Mouse (Mus musculus): ENCODE measurements around the gene Prok1. TPM values are rescaled to one million over a fixed set of nuclear protein-coding genes. Genes with fewer than 3 reads are reported as not detected.

Gene Prok1
- polyA plus RNA-seq, 1 experiment, result not detected

DNA sequence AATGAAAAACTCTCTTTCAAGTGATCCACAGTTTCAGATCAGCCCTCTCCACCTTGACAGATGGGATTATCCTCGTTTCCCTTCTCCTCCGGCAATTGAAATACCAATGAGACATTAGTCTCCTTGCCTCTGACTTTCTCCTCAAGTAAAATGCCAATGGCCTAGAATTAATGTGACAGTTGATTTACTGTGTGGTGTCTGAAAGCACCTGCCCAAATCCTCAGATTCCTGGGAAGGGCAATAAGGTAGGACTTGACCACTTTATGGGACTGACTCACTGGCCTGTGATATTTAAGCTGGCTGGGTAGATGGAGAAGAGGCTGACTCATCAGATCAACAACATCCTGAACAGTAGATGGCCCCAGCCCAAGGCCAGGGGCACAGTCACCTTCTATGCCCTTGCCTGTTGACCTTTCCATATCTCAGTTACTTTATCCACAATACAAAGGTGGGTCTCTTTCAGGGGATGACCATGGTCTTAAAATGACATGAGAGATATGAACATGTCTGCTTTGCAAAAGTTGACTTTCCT lies 27.4 kb upstream of the Prok1 start:
- no peaks in the 10 kb centered on the region; the same call in 1 of the 2 replicates for H3K27me3 ChIP-seq (ENCODE audit: control insufficient read depth)
- TF ChIP-seq GATA1 (IDR thresholded peaks at IDR 0.05; ENCODE audit: low read length) (no peak), TAL1 (IDR thresholded peaks at IDR 0.05; ENCODE audit: low read length) (no peak)
- H3K4me3 ChIP-seq (replicated peaks), result no peak overlapping the region

DNA sequence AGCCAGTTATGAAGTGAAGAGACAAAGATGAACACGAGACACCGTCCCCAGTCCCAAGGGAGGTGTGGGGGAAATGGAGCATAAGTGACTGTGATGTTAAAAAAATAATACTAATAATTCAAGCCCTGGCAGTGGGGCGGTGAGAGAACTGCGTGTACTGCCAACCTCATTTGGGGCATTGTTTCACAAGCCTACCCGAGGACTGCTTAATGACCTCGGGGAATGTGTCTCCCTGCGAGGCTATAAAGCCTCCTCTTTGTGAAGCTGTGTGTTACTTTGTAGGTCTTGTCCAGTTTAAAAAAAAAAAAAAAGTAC lies 22.3 kb upstream of the Prok1 start:
- no peak overlapping the region for H3K4me3 ChIP-seq (replicated peaks)

More for the DNA sequence above, 27.4 kb upstream of the Prok1 start:
- H3K9me3 ChIP-seq (ENCODE audit: control insufficient read depth, low read length), result no peaks in the 10 kb centered on the region
- no peaks in the 10 kb centered on the region for H3K4me1 ChIP-seq (ENCODE audit: control insufficient read depth)
- no peaks in the 10 kb centered on the region for H3K36me3 ChIP-seq (ENCODE audit: control insufficient read depth)

DNA sequence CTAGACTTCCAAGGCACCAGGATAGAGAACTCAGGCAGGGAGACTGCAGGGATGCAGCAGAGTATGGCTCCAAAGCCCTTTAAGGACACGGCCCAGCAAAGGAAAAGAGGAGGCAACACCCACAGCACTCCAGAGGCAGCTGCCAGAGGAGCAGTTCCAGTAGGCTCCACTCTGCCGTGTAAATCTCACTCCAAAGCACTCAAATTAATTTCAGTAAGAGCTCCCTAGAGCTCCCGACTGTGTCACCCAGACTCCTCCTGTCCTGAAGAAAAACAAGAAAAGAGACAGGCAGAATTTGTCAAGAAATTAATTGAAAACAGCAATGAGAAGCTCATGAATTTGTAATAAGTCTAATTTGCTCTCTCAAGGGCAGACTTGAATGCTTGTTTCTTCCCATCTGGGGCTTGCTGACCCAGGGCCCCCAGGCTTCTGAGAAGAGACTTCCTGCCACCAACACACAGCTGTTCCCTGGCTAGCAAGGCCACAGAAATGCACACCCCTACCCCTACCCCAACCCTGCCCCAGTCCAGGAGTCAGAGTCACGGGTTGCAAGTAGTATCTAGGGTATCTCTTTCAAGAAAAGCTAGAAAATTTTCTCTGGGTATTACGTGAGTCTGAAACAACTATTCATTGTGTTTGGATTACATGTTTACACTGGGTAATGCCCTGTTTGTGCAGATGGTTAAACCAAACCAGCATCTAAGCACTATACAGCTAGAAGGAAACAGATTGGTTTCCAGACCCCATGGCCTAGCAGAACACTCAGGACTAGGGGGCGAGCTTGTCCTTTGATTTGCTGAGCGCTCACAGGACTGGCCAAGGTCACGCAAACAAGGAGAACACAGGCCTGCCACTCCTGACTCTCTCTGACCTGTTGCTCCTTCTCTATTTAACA lies 21.7 kb upstream of the Prok1 start:
- no peak for TF ChIP-seq TAL1 (IDR thresholded peaks at IDR 0.05; ENCODE audit: low read length)

More for the DNA sequence above, 22.3 kb upstream of the Prok1 start:
- Histone ChIP-seq H3K4me1 (ENCODE audit: control insufficient read depth) (no peaks in the 10 kb centered on the region), H3K9me3 (ENCODE audit: control insufficient read depth, low read length) (no peaks in the 10 kb centered on the region), H3K36me3 (ENCODE audit: control insufficient read depth) (no peaks in the 10 kb centered on the region), H3K27me3 (ENCODE audit: control insufficient read depth) (no peaks in the 10 kb centered on the region)
- TF ChIP-seq TAL1 (IDR thresholded peaks at IDR 0.05; ENCODE audit: low read length) (no peak), GATA1 (IDR thresholded peaks at IDR 0.05; ENCODE audit: low read length) (no peak)

DNA sequence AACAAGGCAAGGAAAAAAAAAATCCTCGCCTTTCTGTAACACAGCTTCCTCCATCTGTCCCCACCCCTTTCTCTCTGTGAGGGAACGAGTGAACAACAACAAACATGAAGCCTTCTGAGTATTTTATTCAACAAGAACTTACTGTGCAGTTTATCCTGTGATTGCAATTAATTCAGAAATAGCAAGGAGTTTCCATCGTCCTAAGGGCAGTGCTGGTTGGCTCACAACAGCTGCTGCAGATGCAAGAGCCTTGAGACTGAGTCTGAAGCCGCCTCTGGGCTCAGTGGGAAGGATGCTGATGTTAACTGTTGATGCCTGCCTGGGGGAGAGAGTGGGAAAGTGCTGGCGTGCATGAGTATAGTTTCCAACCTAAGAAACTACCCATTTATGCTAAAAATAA lies 18.4 kb upstream of the Prok1 start:
- Histone ChIP-seq H3K4me3 (replicated peaks) (no peak overlapping the region), H3K36me3 (ENCODE audit: control insufficient read depth) (no peaks in the 10 kb centered on the region), H3K4me1 (ENCODE audit: control insufficient read depth) (no peaks in the 10 kb centered on the region), H3K27me3 (ENCODE audit: control insufficient read depth) (no peaks in the 10 kb centered on the region), H3K9me3 (ENCODE audit: control insufficient read depth, low read length) (no peaks in the 10 kb centered on the region)
- TF ChIP-seq TAL1 (IDR thresholded peaks at IDR 0.05; ENCODE audit: low read length) (no peak), GATA1 (IDR thresholded peaks at IDR 0.05; ENCODE audit: low read length) (no peak)

More for the DNA sequence above, 21.7 kb upstream of the Prok1 start:
- no peak overlapping the region for H3K4me3 ChIP-seq (replicated peaks)
- no peaks in the 10 kb centered on the region for H3K9me3 ChIP-seq (ENCODE audit: control insufficient read depth, low read length)
- H3K36me3 ChIP-seq (ENCODE audit: control insufficient read depth), result no peaks in the 10 kb centered on the region
- H3K27me3 ChIP-seq (ENCODE audit: control insufficient read depth), result no peaks in the 10 kb centered on the region
- no peaks in the 10 kb centered on the region for H3K4me1 ChIP-seq (ENCODE audit: control insufficient read depth)

DNA sequence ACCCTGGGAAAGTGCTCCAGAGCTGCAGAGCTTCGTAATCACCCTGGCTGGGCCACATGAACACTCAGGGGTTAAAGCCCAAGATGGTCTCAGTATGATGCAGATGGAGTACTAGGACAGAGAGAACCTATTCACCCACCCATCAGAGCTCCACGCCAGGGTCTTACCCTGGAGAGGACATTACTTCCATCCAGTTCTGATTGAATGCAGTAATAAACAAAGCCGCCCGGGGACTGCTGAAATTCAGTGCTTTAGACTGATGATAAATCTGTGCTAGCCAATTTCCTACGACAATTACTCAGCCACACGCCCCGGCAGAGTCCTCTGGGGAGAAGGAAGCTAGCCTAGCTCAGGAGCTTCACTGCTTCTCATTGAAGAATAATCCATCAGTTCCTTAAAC lies 17.2 kb upstream of the Prok1 start:
- no peak for TF ChIP-seq GATA1 (IDR thresholded peaks at IDR 0.05; ENCODE audit: low read length)

DNA sequence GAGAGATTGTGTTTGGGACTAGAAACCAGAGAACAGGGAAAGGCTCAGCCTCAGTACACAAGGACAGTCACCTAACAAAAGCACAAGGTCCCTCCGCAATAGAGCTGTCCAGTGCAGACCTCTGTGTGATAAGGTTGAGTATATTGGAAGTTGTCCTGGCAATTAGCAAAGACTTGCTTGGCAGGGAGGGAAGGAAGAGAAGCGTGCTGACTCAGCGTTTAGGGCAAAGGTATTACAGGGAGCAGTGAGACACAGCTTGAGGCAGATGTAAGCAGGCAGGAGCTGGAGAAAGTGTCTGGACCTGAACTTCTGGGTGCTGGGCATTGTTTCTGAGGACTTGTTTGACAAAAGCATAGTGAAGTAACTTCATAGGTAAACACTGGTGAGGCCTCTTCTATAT lies 16.5 kb upstream of the Prok1 start:
- Histone ChIP-seq H3K4me3 (replicated peaks) (no peak overlapping the region), H3K27me3 (ENCODE audit: control insufficient read depth) (peaks cover 2% of the 10 kb centered on the region; the same call in 1 of the 2 replicates), H3K9me3 (ENCODE audit: control insufficient read depth, low read length) (no peaks in the 10 kb centered on the region), H3K4me1 (ENCODE audit: control insufficient read depth) (no peaks in the 10 kb centered on the region), H3K36me3 (ENCODE audit: control insufficient read depth) (no peaks in the 10 kb centered on the region)
- no peak for TF ChIP-seq TAL1 (IDR thresholded peaks at IDR 0.05; ENCODE audit: low read length)
- TF ChIP-seq GATA1 (IDR thresholded peaks at IDR 0.05; ENCODE audit: low read length), result no peak

More for the DNA sequence above, 17.2 kb upstream of the Prok1 start:
- Histone ChIP-seq H3K36me3 (ENCODE audit: control insufficient read depth) (no peaks in the 10 kb centered on the region), H3K4me3 (replicated peaks) (no peak overlapping the region), H3K4me1 (ENCODE audit: control insufficient read depth) (no peaks in the 10 kb centered on the region), H3K9me3 (ENCODE audit: control insufficient read depth, low read length) (no peaks in the 10 kb centered on the region), H3K27me3 (ENCODE audit: control insufficient read depth) (peaks cover 2% of the 10 kb centered on the region; the same call in 1 of the 2 replicates)

DNA sequence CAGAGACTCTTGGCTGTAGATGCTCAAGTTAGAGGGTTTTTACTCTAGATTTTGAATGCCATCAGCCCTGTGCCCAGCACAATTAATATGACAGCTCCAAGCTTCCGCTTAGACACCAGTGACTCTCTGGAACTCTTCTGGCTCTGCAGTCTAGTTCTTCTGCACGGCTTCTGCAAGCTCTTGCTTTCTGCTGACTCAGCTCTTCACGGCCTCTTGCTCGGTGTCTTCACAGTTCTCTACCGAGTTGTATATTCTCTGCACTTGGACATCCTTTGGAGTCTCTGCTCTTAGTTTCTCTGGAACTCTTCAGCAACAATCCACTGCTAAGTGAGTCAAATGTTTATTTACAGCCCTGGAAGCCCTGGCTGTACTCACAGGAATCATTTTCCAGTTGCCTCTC lies 14.4 kb upstream of the Prok1 start:
- TF ChIP-seq TAL1 (IDR thresholded peaks at IDR 0.05; ENCODE audit: low read length), result no peak
- TF ChIP-seq GATA1 (IDR thresholded peaks at IDR 0.05; ENCODE audit: low read length), result no peak
- H3K4me1 ChIP-seq (ENCODE audit: control insufficient read depth), result no peaks in the 10 kb centered on the region
- H3K4me3 ChIP-seq (replicated peaks), result no peak overlapping the region
- peaks cover 2% of the 10 kb centered on the region; the same call in 1 of the 2 replicates for H3K27me3 ChIP-seq (ENCODE audit: control insufficient read depth)
- no peaks in the 10 kb centered on the region for H3K36me3 ChIP-seq (ENCODE audit: control insufficient read depth)
- H3K9me3 ChIP-seq (ENCODE audit: control insufficient read depth, low read length), result no peaks in the 10 kb centered on the region

DNA sequence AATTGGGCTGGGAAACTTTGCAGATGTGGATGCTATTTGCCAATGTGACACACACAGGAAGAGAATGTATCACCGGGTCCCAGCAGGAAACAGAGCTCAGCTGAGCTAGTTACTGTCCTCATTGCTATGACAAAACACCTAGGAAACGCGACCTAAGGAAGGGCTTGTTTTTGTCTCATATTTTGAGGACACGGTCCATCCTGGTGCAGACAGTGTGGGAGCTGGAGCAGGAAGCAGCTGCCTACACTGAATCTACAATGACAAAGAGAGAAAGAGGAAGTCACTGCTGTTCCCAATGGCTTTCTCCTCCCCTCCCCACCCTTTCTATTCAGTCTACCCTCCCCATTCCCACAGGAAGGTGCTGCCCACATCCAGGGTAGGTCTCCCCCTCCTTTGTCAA lies 12.5 kb upstream of the Prok1 start:
- Histone ChIP-seq H3K9me3 (ENCODE audit: control insufficient read depth, low read length) (no peaks in the 10 kb centered on the region), H3K4me1 (ENCODE audit: control insufficient read depth) (no peaks in the 10 kb centered on the region), H3K27me3 (ENCODE audit: control insufficient read depth) (peaks cover 2% of the 10 kb centered on the region; the same call in 1 of the 2 replicates), H3K4me3 (replicated peaks) (no peak overlapping the region), H3K36me3 (ENCODE audit: control insufficient read depth) (no peaks in the 10 kb centered on the region)
- TF ChIP-seq GATA1 (IDR thresholded peaks at IDR 0.05; ENCODE audit: low read length), result no peak
- TF ChIP-seq TAL1 (IDR thresholded peaks at IDR 0.05; ENCODE audit: low read length), result no peak

DNA sequence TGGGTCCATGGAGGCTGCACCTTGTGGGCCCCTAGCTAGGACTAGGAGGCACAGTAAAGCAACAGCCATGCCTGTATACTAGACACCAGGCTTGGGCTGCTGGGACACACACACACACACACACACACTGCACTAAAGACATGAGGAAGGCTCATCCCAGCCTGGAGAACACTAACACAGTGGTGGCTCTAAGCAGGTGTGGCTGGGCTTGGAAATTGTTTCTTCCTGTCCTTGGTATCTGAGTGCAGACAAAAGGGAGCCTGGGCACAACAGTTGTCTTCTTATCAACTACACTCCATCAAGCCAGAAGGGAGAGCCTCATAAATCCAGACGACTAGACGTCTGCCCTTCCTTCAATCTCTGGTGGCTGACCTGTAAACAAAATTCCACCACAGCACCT lies 10.8 kb upstream of the Prok1 start:
- Histone ChIP-seq H3K9me3 (ENCODE audit: control insufficient read depth, low read length) (no peaks in the 10 kb centered on the region), H3K36me3 (ENCODE audit: control insufficient read depth) (no peaks in the 10 kb centered on the region), H3K4me3 (replicated peaks) (no peak overlapping the region), H3K4me1 (ENCODE audit: control insufficient read depth) (no peaks in the 10 kb centered on the region), H3K27me3 (ENCODE audit: control insufficient read depth) (peaks cover 2% of the 10 kb centered on the region; the same call in 1 of the 2 replicates)
- no peak for TF ChIP-seq TAL1 (IDR thresholded peaks at IDR 0.05; ENCODE audit: low read length)
